Mouse (Mus musculus) liver, adult 2 months (tissue): ENCODE data around the gene Hoga1. TPM values are rescaled to one million over a fixed set of nuclear protein-coding genes. Genes with fewer than 3 reads are reported as not detected.

Experiments
- DNase-seq: peaks from one replicate; pipeline ENCODE4 v3.0.0-alpha.2; 2011; ENCODE audit warnings: low read depth, low spot score; ENCODE audit errors: extremely low read depth
- H3K27ac ChIP-seq: fragments of 200-500 bp; replicated peaks from 2 replicates; pipeline ENCODE4 v1.5.1; 2012; ENCODE audit warnings: low read depth, mild to moderate bottlenecking, control low read depth, inconsistent platforms, low read length; ENCODE audit not compliant: insufficient read depth
- H3K27me3 ChIP-seq: fragments of 200-500 bp; 2 replicates; pipeline ENCODE4 v1.6.1; 2012; ENCODE audit warnings: mild to moderate bottlenecking, moderate library complexity, low read length, inconsistent platforms; ENCODE audit not compliant: control insufficient read depth, insufficient read depth
- H3K36me3 ChIP-seq: fragments of 200-500 bp; 2 replicates; pipeline ENCODE4 v1.6.1; 2012; ENCODE audit warnings: low read length, inconsistent platforms; ENCODE audit not compliant: control insufficient read depth, insufficient read depth
- H3K4me1 ChIP-seq: fragments of 200-500 bp; 2 replicates; pipeline ENCODE4 v1.6.1; 2011; ENCODE audit warnings: low read length; ENCODE audit not compliant: control insufficient read depth, insufficient read depth
- H3K4me3 ChIP-seq: fragments of 200-500 bp; 2 replicates; pipeline ENCODE4 v1.5.1; 2011; ENCODE audit warnings: low read depth, mild to moderate bottlenecking, control low read depth, low read length, moderate library complexity; ENCODE audit not compliant: insufficient read depth
- H3K79me2 ChIP-seq: fragments of 200-500 bp; 2 replicates; pipeline ENCODE4 v1.6.1; 2012; ENCODE audit warnings: inconsistent platforms, mild to moderate bottlenecking, low read length, moderate library complexity; ENCODE audit not compliant: control insufficient read depth, insufficient read depth
- H3K9ac ChIP-seq: fragments of 200-500 bp; 2 replicates; pipeline ENCODE4 v1.6.1; 2012; ENCODE audit warnings: low read depth, mild to moderate bottlenecking, control low read depth, inconsistent platforms, low read length
- CTCF ChIP-seq: fragments of 200-500 bp; IDR thresholded peaks from 2 replicates; pipeline ENCODE4 v1.5.1; 2011; ENCODE audit warnings: low read depth, low read length, control low read depth
- POLR2A ChIP-seq: fragments of 200-500 bp; IDR thresholded peaks from 2 replicates; pipeline ENCODE4 v1.6.1; 2011; ENCODE audit warnings: low read length, control low read depth; ENCODE audit not compliant: insufficient read depth; ENCODE audit errors: extremely low read depth
- WGBS: fragments of 180-500 bp; shearing (Covaris S2); methylation state at CpG from one replicate; pipeline ENCODE4 v1.1.7; 2018; 5-methylcytosine and 5-hydroxymethylcytosine counted together
- polyA plus RNA-seq: library from polyadenylated mRNA; depleted of rRNA; stranded (reverse); fragments of >200 nt; gene quantifications from 2 replicates; pipeline ENCODE4 v1.2.3, GENCODE M21; 2012; rRNA removed
- total RNA-seq: library from RNA; depleted of rRNA; stranded (reverse); fragments of >200 nt; gene quantifications from 2 replicates; pipeline ENCODE4 v1.2.3, GENCODE M21; 2014; rRNA removed

The Hoga1 gene
- total and polyA plus RNA-seq, 2 experiments: 128 to 290 TPM

- Histone ChIP-seq H3K4me3 (no peak overlapping the region), H3K27me3 (no peaks in the 10 kb centered on the region), H3K36me3 (peaks cover 32% of the 10 kb centered on the region), H3K4me1 (peaks cover 14% of the 10 kb centered on the region), H3K79me2 (peaks cover 12% of the 10 kb centered on the region; the same call in 1 of the 2 replicates), H3K27ac (peak overlapping the region; percentile 65), H3K9ac (no peak overlapping the region)
- TF ChIP-seq POLR2A (no peak), CTCF (no peak)
- DNase-seq: peak; percentile 77
- WGBS: 34% methylated on average over 9 of the region's 9 CpGs
Observed at GRCm38 (mm10) chr19:42104681-42105080, 59.3 kb downstream of the Hoga1 start.

DNA sequence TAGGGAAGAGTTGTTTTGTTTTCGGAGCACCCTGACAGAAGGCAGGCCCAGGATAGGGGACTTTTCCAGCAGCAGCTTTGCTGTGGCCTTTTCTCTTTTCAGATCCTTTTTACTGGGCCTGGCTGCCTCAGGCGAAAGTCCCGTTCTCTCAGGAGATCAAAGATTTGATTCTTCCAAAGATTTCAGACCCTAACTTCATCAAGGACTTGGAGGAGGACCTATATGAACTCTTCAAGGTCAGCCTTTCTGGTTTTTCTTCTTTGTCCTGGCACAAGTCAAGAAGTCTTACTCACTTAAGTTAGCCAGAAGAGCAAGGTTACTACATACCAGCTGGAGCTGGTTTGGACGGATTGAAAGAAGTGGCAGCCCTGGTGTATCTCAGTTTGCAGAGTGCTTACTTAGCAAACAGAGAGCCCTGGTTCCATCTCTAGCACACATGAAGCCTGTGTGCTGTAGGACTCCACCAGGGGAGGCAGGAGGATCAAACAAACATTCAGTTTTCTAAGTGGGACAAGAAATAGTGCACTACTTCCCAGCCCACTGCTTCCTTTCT lies 70.4 kb downstream of the Hoga1 start:
- TF ChIP-seq CTCF (no peak), POLR2A (no peak)
- peaks cover 8% of the 10 kb centered on the region for H3K4me1 ChIP-seq
- no peaks in the 10 kb centered on the region for H3K27me3 ChIP-seq
- 82% methylated on average over 4 of the region's 4 CpGs for WGBS
- H3K36me3 ChIP-seq: peaks cover 48% of the 10 kb centered on the region
- H3K4me3 ChIP-seq: no peak overlapping the region
- H3K79me2 ChIP-seq: no peaks in the 10 kb centered on the region
- no peak for DNase-seq
- H3K27ac ChIP-seq: no peak overlapping the region
- H3K9ac ChIP-seq: no peak overlapping the region

GRCm38 (mm10) chr19:42118142-42118541 lies 72.7 kb downstream of the Hoga1 start:
- H3K4me3 ChIP-seq: no peak overlapping the region
- whole genome bisulfite sequencing: 37% methylated on average over 9 of the region's 9 CpGs
- no peak overlapping the region for H3K9ac ChIP-seq
- H3K79me2 ChIP-seq: no peaks in the 10 kb centered on the region
- no peak overlapping the region for H3K27ac ChIP-seq
- DNase-seq: peak; percentile 68
- no peaks in the 10 kb centered on the region for H3K27me3 ChIP-seq
- TF ChIP-seq CTCF (no peak), POLR2A (no peak)
- H3K4me1 ChIP-seq: peaks cover 8% of the 10 kb centered on the region
- H3K36me3 ChIP-seq: peaks cover 46% of the 10 kb centered on the region

GRCm38 (mm10) chr19:42118596-42118995 lies 73.2 kb downstream of the Hoga1 start:
- H3K27ac ChIP-seq: peak overlapping the region; percentile 19; the same call in 1 of the 2 replicates
- no peaks in the 10 kb centered on the region for H3K27me3 ChIP-seq
- no peak overlapping the region for H3K4me3 ChIP-seq
- 45% methylated on average over 5 of the region's 5 CpGs for WGBS
- H3K36me3 ChIP-seq: peaks cover 46% of the 10 kb centered on the region
- H3K4me1 ChIP-seq: peaks cover 8% of the 10 kb centered on the region
- peak; percentile 37 for DNase-seq
- H3K9ac ChIP-seq: no peak overlapping the region
- TF ChIP-seq POLR2A: no peak
- TF ChIP-seq CTCF: no peak
- H3K79me2 ChIP-seq: no peaks in the 10 kb centered on the region

- Histone ChIP-seq H3K79me2 (no peaks in the 10 kb centered on the region), H3K36me3 (peaks cover 39% of the 10 kb centered on the region), H3K4me1 (peaks cover 8% of the 10 kb centered on the region), H3K9ac (no peak overlapping the region), H3K4me3 (no peak overlapping the region), H3K27ac (no peak overlapping the region; the same call in 1 of the 2 replicates), H3K27me3 (no peaks in the 10 kb centered on the region)
- 28% methylated on average over 8 of the region's 8 CpGs for WGBS
- DNase-seq: peak; percentile 81
- no peak for TF ChIP-seq CTCF
- no peak for TF ChIP-seq POLR2A
Observed at GRCm38 (mm10) chr19:42120451-42120850, 75.0 kb downstream of the Hoga1 start.

Other genes starting within 250 kb of the Hoga1 start
- gene Arhgap19, start 243.6 kb upstream of the Hoga1 start, total RNA-seq: 1.9 and 2.8 TPM in 2 replicates
- 0.72 and 1.2 TPM in 2 replicates for gene Arhgap19, start 243.6 kb upstream of the Hoga1 start, polyA plus RNA-seq
- gene Frat1, start 215.6 kb upstream of the Hoga1 start, total RNA-seq: 1.9 and 3.3 TPM in 2 replicates
- 5.5 and 5.6 TPM in 2 replicates for gene Frat1, start 215.6 kb upstream of the Hoga1 start, polyA plus RNA-seq
- 0.87 and 1.3 TPM in 2 replicates for gene Frat2, start 197.5 kb upstream of the Hoga1 start, total RNA-seq
- 2.2 and 2.4 TPM in 2 replicates for gene Frat2, start 197.5 kb upstream of the Hoga1 start, polyA plus RNA-seq
- 1.4 and 1.8 TPM in 2 replicates for gene Rrp12, start 149.4 kb upstream of the Hoga1 start, total RNA-seq
- 2.4 and 4.1 TPM in 2 replicates for gene Rrp12, start 149.4 kb upstream of the Hoga1 start, polyA plus RNA-seq
- 108 and 145 TPM in 2 replicates for gene Pgam1, start 133.7 kb upstream of the Hoga1 start, total RNA-seq
- gene Pgam1, start 133.7 kb upstream of the Hoga1 start, polyA plus RNA-seq: 195 and 215 TPM in 2 replicates
- gene Exosc1, start 112.2 kb upstream of the Hoga1 start, total RNA-seq: 5.6 and 6.5 TPM in 2 replicates
- gene Exosc1, start 112.2 kb upstream of the Hoga1 start, polyA plus RNA-seq: 5.9 and 8.2 TPM in 2 replicates
- 7.9 and 15.0 TPM in 2 replicates for gene Zdhhc16, start 112.1 kb upstream of the Hoga1 start, total RNA-seq
- gene Zdhhc16, start 112.1 kb upstream of the Hoga1 start, polyA plus RNA-seq: 40.9 and 49.9 TPM in 2 replicates
- gene Mms19, start 64.5 kb upstream of the Hoga1 start, total RNA-seq: 14.9 and 15.1 TPM in 2 replicates
- 23.2 and 39.5 TPM in 2 replicates for gene Mms19, start 64.5 kb upstream of the Hoga1 start, polyA plus RNA-seq
- 4.6 and 4.8 TPM in 2 replicates for gene Ubtd1, start 63.8 kb upstream of the Hoga1 start, total RNA-seq
- gene Ubtd1, start 63.8 kb upstream of the Hoga1 start, polyA plus RNA-seq: 13.4 and 15.3 TPM in 2 replicates
- gene Ankrd2, start 9.6 kb upstream of the Hoga1 start, total RNA-seq: 1.1 and 1.2 TPM in 2 replicates
- gene Ankrd2, start 9.6 kb upstream of the Hoga1 start, polyA plus RNA-seq: 0.37 and 0.65 TPM in 2 replicates
- 13.9 and 17.1 TPM in 2 replicates for gene 4933411K16Rik, start 6.6 kb downstream of the Hoga1 start, total RNA-seq
- gene 4933411K16Rik, start 6.6 kb downstream of the Hoga1 start, polyA plus RNA-seq: 3.5 and 7.0 TPM in 2 replicates
- 0.09 and 0.13 TPM in 2 replicates for gene Morn4, start 40.7 kb downstream of the Hoga1 start, total RNA-seq
- gene Morn4, start 40.7 kb downstream of the Hoga1 start, polyA plus RNA-seq: 0.27 and 0.44 TPM in 2 replicates
- 20.2 and 23.8 TPM in 2 replicates for gene Pi4k2a, start 44.9 kb downstream of the Hoga1 start, total RNA-seq
- gene Pi4k2a, start 44.9 kb downstream of the Hoga1 start, polyA plus RNA-seq: 43.3 and 46.1 TPM in 2 replicates
- 49.0 and 53.6 TPM in 2 replicates for gene Avpi1, start 83.4 kb downstream of the Hoga1 start, total RNA-seq
- gene Avpi1, start 83.4 kb downstream of the Hoga1 start, polyA plus RNA-seq: 35.9 and 38.2 TPM in 2 replicates
- gene Marveld1, start 101.8 kb downstream of the Hoga1 start, total RNA-seq: 11.9 and 12.1 TPM in 2 replicates
- 25.7 and 29.8 TPM in 2 replicates for gene Marveld1, start 101.8 kb downstream of the Hoga1 start, polyA plus RNA-seq
- gene Zfyve27, start 118.3 kb downstream of the Hoga1 start, total RNA-seq: 11.1 and 13.4 TPM in 2 replicates
- 14.1 and 22.0 TPM in 2 replicates for gene Zfyve27, start 118.3 kb downstream of the Hoga1 start, polyA plus RNA-seq
- gene Sfrp5, start 156.6 kb downstream of the Hoga1 start, total RNA-seq: not detected in 2 replicates
- gene Sfrp5, start 156.6 kb downstream of the Hoga1 start, polyA plus RNA-seq: 0.12 TPM in 1 of 2 replicates, not detected in the other
- not detected in 2 replicates for gene Golga7b, start 202.0 kb downstream of the Hoga1 start, total RNA-seq
- gene Golga7b, start 202.0 kb downstream of the Hoga1 start, polyA plus RNA-seq: not detected in 2 replicates